Mouse (Mus musculus) thymus, postnatal 14 days (tissue): Measurements from ENCODE around the gene P2rx1.
A peak's percentile ranks its signal among the peaks of the same experiment; 100 is the strongest.

Experiments
- DNase-seq: peaks from one replicate; pipeline ENCODE4 v3.0.0; 2021

Gene P2rx1

GRCm38 (mm10) chr11:72998771-72999170, at the start of gene P2rx1:
P2rx1 (plus strand) TSS chr11:72999103.
- DNase-seq, result no peak

GRCm38 (mm10) chr11:72951137-72952000, 47.5 kb upstream of the P2rx1 start:
- no peak for DNase-seq

- DNase-seq, result no peak
Observed at GRCm38 (mm10) chr11:72952226-72952625, 46.7 kb upstream of the P2rx1 start.

GRCm38 (mm10) chr11:72952697-72953096, 46.2 kb upstream of the P2rx1 start:
- DNase-seq, result no peak

GRCm38 (mm10) chr11:72953116-72953439, 45.8 kb upstream of the P2rx1 start:
- no peak for DNase-seq

GRCm38 (mm10) chr11:72953440-72954151, 45.3 kb upstream of the P2rx1 start:
- peak; percentile 41 for DNase-seq

GRCm38 (mm10) chr11:72954216-72954615, 44.7 kb upstream of the P2rx1 start:
- no peak for DNase-seq

- no peak for DNase-seq
Observed at GRCm38 (mm10) chr11:72955339-72955974, 43.4 kb upstream of the P2rx1 start.

- no peak for DNase-seq
Observed at GRCm38 (mm10) chr11:72957318-72957717, 41.6 kb upstream of the P2rx1 start.

- DNase-seq, result peak; percentile 51
Observed at GRCm38 (mm10) chr11:72959924-72960679, 38.8 kb upstream of the P2rx1 start.

- DNase-seq, result no peak
Observed at GRCm38 (mm10) chr11:72960723-72961071, 38.2 kb upstream of the P2rx1 start.

GRCm38 (mm10) chr11:72961072-72961980, 37.6 kb upstream of the P2rx1 start, which contains the start of gene Atp2a3:
Atp2a3 (plus strand) TSS chr11:72961169.
- DNase-seq, result peak; percentile 92

- no peak for DNase-seq
Observed at GRCm38 (mm10) chr11:72962378-72962777, 36.5 kb upstream of the P2rx1 start.

- peak; percentile 35 for DNase-seq
Observed at GRCm38 (mm10) chr11:72963058-72963788, 35.7 kb upstream of the P2rx1 start.

GRCm38 (mm10) chr11:72963789-72964294, 35.1 kb upstream of the P2rx1 start:
- peak; percentile 33 for DNase-seq

GRCm38 (mm10) chr11:72974995-72975503, 23.9 kb upstream of the P2rx1 start:
- no peak for DNase-seq

- no peak for DNase-seq
Observed at GRCm38 (mm10) chr11:72982516-72982915, 16.4 kb upstream of the P2rx1 start.

GRCm38 (mm10) chr11:72983283-72983682, 15.6 kb upstream of the P2rx1 start:
- peak; percentile 58 for DNase-seq

GRCm38 (mm10) chr11:72986745-72987144, 12.2 kb upstream of the P2rx1 start:
- no peak for DNase-seq

GRCm38 (mm10) chr11:72987234-72987633, 11.7 kb upstream of the P2rx1 start:
- no peak for DNase-seq

GRCm38 (mm10) chr11:72987807-72988206, 11.1 kb upstream of the P2rx1 start:
- DNase-seq, result no peak
